Mouse (Mus musculus): ENCODE results near the gene Lgmn.

DNA sequence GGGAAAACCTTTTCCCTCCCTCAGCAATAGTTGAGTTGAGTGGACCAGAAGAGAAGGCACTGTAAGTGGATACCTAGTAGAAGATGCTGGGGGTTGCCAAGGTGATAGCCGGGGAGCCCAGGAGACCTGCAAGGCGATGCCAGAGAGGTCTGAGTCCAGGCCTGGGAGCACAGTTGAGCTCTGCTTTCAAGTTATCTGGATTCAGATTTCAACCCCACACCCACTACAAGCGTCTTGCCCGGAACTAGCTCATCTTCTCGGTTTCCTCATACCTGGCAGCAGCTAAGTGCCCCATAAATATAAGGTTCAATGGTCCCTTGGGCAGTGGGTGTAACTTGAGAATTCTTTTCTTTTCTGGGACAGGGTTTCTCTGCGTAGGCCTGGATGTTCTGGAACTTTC, 1.5 kb upstream of the Lgmn start:
- TF ChIP-seq MAX (IDR thresholded peaks at IDR 0.05; ENCODE audit: low read length) (no peak), KAT2A (conservative IDR thresholded peaks at IDR 0.05; ENCODE audit: low read depth, low read length) (no peak), ZNF384 (IDR thresholded peaks at IDR 0.05; ENCODE audit: low read depth, low read length) (no peak), ZKSCAN1 (IDR thresholded peaks at IDR 0.05; ENCODE audit: low read depth, low read length) (no peak), CTCF (IDR thresholded peaks at IDR 0.05 in 2 of 3, conservative IDR thresholded peaks at IDR 0.05 in 1 of 3; ENCODE audit: control insufficient read depth in 1 of 3, insufficient read depth in 1 of 3, low read depth in 2 of 3, low read length in 3 of 3, poor library complexity in 1 of 3, severe bottlenecking in 1 of 3) (no peak), POLR2A (IDR thresholded peaks at IDR 0.05; ENCODE audit: control insufficient read depth in 1 of 2, insufficient read depth in 1 of 2, low read depth in 1 of 2, low read length in 2 of 2, poor library complexity in 1 of 2) (no peak), TCF12 (IDR thresholded peaks at IDR 0.05; ENCODE audit: low read depth, low read length) (no peak)

All from MEL (cell line).